Mouse (Mus musculus) T-helper 2 cell (primary cell): Measurements from ENCODE around the gene Klf8.

Source experiments
- in situ Hi-C: fragments of 300-600 bp; cut with MboI, MseI; formaldehyde crosslinking; loops from one replicate; pipeline ENCODE4 v1.15.1; 2025; ENCODE audit warnings: high pct_unique_total_duplicates

Klf8 gene

GRCm38 (mm10) chrX:153433659-153434293, 196.5 kb downstream of the Klf8 start:
- in situ Hi-C loops: no loop called here

DNA sequence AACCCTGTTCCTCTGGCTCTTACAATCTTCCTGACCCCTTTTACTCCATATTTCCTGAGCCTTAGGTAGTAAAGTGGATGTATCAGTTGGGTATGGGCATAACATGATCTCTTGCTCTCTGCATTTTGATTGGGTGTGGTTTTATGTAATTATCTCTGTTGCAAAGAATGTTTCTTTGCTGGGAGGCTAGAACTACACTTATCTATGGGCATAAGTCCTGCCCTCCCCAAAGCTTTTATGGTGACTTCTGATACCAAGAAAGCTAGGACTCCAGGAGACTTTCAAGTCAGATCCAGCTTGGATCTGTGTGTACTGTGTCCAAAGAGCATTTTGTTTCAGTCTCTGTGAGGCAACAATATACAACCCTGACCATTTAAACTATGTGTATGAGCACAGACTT, 202.3 kb downstream of the Klf8 start:
- in situ Hi-C loops: no loop called here

GRCm38 (mm10) chrX:153440018-153440417, 202.8 kb downstream of the Klf8 start:
- in situ Hi-C loops: no loop called here
